9 mouse cellular contexts compared by ENCODE assay signal in the genomic region with DNA sequence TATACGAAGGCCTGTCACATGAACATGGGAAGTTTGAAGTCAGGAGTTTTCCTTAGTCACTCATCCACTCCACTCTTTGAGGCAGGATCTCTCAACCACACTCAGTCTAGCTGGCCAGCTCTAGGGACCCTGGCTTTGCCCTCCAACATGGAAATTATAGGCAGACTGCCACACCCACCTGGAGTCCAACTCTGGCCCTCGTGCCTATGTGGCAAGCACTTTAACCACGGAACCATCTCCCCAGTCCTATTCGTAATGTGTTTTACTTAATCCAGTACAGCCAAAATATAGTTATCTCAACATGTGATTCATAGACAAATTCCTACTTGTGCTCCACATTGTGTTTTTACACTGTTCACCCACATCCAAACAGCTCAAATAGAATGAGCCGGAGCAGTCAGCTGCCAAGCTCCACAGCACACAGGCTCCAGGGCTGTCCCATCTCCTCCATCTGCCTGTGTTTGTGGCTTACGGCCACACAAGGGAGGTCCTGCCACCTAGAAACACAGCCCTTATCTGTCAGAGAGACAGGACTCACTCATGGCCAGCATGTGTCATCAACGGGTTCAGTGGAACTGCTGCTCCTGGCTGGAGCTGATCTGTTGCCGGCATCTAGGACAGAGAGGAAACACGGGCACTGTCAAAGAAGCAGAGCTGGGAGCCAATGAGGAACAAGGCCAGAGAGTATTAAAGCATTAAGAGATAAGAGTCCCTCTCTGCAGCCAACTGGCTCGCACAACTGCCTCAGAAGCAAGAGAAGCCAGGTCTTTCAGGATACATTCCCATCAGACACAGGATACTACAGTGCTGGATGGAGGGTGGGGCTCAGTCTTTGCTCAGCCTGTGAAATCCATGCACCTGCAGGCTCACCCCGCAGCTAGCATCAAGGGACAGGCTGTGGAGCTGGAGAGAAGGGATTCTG. TPM values are rescaled to one million over a fixed set of nuclear protein-coding genes. Genes with fewer than 3 reads are reported as not detected.
A peak's percentile ranks its signal among the peaks of the same experiment; 100 is the strongest.
DNase-seq lines count a peak whose midpoint lies in the region; ATAC-seq and TF ChIP-seq lines count a peak whose summit lies in the region.
"Had no signal": no experiment of that assay in that cellular context is flagged by ENCODE, and none has a peak within 500 bp of the region (broad histone marks: within the 10 kb centered on the region; RNA-seq: fewer than 3 reads in every experiment).

No protein-coding gene starts in this region.

- 0 out of 2 replicates have a peak, but pooled peaks cover 12% of the 10 kb centered on the region for H3K36me3 ChIP-seq in embryonic facial prominence, embryonic 14.5 days (ENCODE audit: control insufficient read depth, insufficient read depth, low read length)

- H3K27ac ChIP-seq in left cerebral cortex, adult 2 months: peak overlapping the region; percentile 74
- H3K27ac ChIP-seq in embryonic facial prominence, embryonic 14.5 days (replicated peaks; ENCODE audit: low read depth, low read length): 0 out of 2 replicates have a peak overlapping the region, but pooled peaks have one; percentile 16
- H3K27ac ChIP-seq: kidney, postnatal 0 days had no signal

- intact Hi-C loops in left cerebral cortex, adult 2 months (cut with DNase I): no loop called here
- intact Hi-C loops in left cerebral cortex, postnatal 36 days (cut with DNase I): no loop called here

- H3K4me3 ChIP-seq in left cerebral cortex, adult 2 months: no peak overlapping the region
- no peak overlapping the region for H3K4me3 ChIP-seq in embryonic facial prominence, embryonic 14.5 days (ENCODE audit: low read depth, low read length)

- H3K4me1 ChIP-seq in embryonic facial prominence, embryonic 14.5 days (ENCODE audit: control insufficient read depth, insufficient read depth, low read length): peaks cover 43% of the 10 kb centered on the region

- H3K27me3 ChIP-seq in embryonic facial prominence, embryonic 14.5 days (replicated peaks; ENCODE audit: control insufficient read depth, insufficient read depth, low read length): no peaks in the 10 kb centered on the region

- WGBS in embryonic facial prominence, embryonic 14.5 days: 61% methylated on average over 11 of the region's 11 CpGs

- no peak for DNase-seq in left cerebral cortex, adult 2 months (ENCODE audit: extremely low spot score in 1 of 2, low spot score in 2 of 2)
- no peak for DNase-seq in left cerebral cortex, adult 8-10 months (ENCODE audit: low spot score in 2 of 2)
- DNase-seq in adrenal gland, postnatal 10 days: peak; percentile 69
- peak; percentile 73 for DNase-seq in embryonic facial prominence, embryonic 14.5 days (ENCODE audit: low spot score)
- peak; percentile 51 for DNase-seq in heart, postnatal 4 days
- peak; percentile 85 for DNase-seq in lung, postnatal 36 days
- DNase-seq in embryo, embryonic 10 days (ENCODE audit: low spot score): no peak
- DNase-seq in left cerebral cortex, postnatal 36 days (ENCODE audit: low spot score in 2 of 2): no peak

- no peaks in the 10 kb centered on the region for H3K9me3 ChIP-seq in embryonic facial prominence, embryonic 14.5 days (ENCODE audit: control insufficient read depth, low read length)

- no peak overlapping the region for H3K9ac ChIP-seq in embryonic facial prominence, embryonic 14.5 days (ENCODE audit: low read depth, low read length)

- H3K4me2 ChIP-seq in embryonic facial prominence, embryonic 14.5 days (ENCODE audit: low read depth, low read length): no peak overlapping the region

- ATAC-seq in embryonic facial prominence, embryonic 14.5 days (ENCODE audit: low read depth): peak; percentile 41

- TF ChIP-seq CTCF in left cerebral cortex, adult 2 months (IDR thresholded peaks at IDR 0.05): no peak

RNA-seq across cellular contexts. Expression of a gene that starts 10.0 kb away (rescaled TPM):
- total RNA-seq in left cerebral cortex, adult 2 months (2021): 10 to 100 TPM; 26.8 to 34.2 TPM
- total RNA-seq in left cerebral cortex, adult 8-10 months (2022): 10 to 100 TPM; 31.0 to 37.4 (median 33.2) TPM
- 10 to 100 TPM; 32.3 to 48.8 TPM for total RNA-seq in adrenal gland, postnatal 10 days (2021)
- polyA plus RNA-seq in embryonic facial prominence, embryonic 14.5 days (2014; fragmentation: Nextera tagmentation; extraction: Ambion mirVana): 24.8 and 31.7 TPM in 2 replicates
- total RNA-seq in heart, postnatal 4 days (2021): 10 to 100 TPM; 33.6 to 39.6 TPM
- total RNA-seq in left cerebral cortex, postnatal 36 days (2021): 10 to 100 TPM; 31.7 to 31.9 TPM

RNA-seq across cellular contexts. Expression of a gene that starts 51.2 kb away (rescaled TPM):
- total RNA-seq in left cerebral cortex, adult 2 months (2021): 1 to 10 TPM in 1 of 2 experiments, under 1 TPM in 1; 0.66 to 1.3 TPM
- 1 to 10 TPM in 3 of 4 experiments, under 1 TPM in 1; 0.81 to 2.5 (median 1.0) TPM for total RNA-seq in left cerebral cortex, adult 8-10 months (2022)
- total RNA-seq in adrenal gland, postnatal 10 days (2021): 10 to 100 TPM; 13.9 to 15.0 TPM
- 1.0 and 2.4 TPM in 2 replicates for polyA plus RNA-seq in embryonic facial prominence, embryonic 14.5 days (2014; fragmentation: Nextera tagmentation; extraction: Ambion mirVana)
- total RNA-seq in heart, postnatal 4 days (2021): 1 to 10 TPM; 4.3 to 8.2 TPM
- under 1 TPM; 0.36 to 0.86 TPM for total RNA-seq in left cerebral cortex, postnatal 36 days (2021)

Comparison
In these comparisons a context has a peak if more than half of its experiments do, and no peak if none do; other contexts are left out.
1. DNase-seq: peak in adrenal gland, postnatal 10 days (single experiment), embryonic facial prominence, embryonic 14.5 days (single experiment), heart, postnatal 4 days (single experiment) and lung, postnatal 36 days (single experiment); none in left cerebral cortex, adult 2 months (0 of 2), left cerebral cortex, adult 8-10 months (0 of 2), embryo, embryonic 10 days (single experiment) and left cerebral cortex, postnatal 36 days (0 of 2).